Mouse (Mus musculus) liver, adult 2 months (tissue): ENCODE data around the gene B4galnt2.

ENCODE experiments used
- CTCF ChIP-seq: fragments of 200-500 bp; IDR thresholded peaks from 2 replicates; pipeline ENCODE4 v1.5.1; 2011; ENCODE audit warnings: low read depth, low read length, control low read depth
- POLR2A ChIP-seq: fragments of 200-500 bp; IDR thresholded peaks from 2 replicates; pipeline ENCODE4 v1.6.1; 2011; ENCODE audit warnings: low read length, control low read depth; ENCODE audit not compliant: insufficient read depth; ENCODE audit errors: extremely low read depth

DNA sequence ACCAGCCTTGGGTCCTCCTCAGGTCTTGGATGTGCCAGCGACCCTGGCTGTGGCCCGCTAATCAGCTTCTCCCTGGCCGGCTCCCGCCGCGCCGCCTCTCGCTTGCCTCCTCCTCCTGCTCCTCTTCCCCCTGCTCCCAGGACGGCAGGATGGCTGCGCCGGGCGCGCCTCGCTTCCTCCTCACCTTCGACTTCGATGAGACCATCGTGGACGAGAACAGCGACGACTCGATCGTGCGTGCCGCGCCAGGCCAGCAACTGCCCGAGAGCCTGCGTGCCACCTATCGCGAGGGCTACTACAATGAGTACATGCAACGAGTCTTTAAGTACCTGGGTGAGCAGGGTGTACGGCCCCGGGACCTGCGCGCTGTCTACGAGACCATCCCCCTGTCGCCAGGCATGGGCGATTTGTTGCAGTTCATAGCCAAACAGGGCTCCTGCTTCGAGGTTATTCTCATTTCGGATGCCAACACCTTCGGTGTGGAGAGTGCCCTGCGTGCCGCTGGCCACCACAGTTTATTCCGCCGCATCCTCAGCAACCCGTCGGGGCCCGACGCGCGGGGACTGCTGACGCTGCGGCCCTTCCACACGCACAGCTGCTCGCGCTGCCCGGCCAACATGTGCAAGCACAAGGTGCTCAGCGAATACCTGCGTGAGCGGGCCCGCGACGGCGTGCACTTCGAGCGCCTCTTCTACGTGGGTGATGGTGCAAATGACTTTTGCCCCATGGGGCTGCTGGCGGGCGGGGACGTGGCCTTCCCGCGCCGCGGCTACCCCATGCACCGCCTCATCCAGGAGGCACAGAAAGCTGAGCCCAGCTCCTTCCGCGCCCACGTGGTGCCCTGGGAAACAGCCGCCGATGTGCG, 84.0 kb downstream of the B4galnt2 start:
- TF ChIP-seq CTCF (no peak), POLR2A (no peak)
